Mouse (Mus musculus) hindbrain, embryonic 16.5 days (tissue): ENCODE results near the gene Mdga1. TPM values are rescaled to one million over a fixed set of nuclear protein-coding genes. Genes with fewer than 3 reads are reported as not detected.
A peak's percentile ranks its signal among the peaks of the same experiment; 100 is the strongest.

ENCODE experiments used
- ATAC-seq: fragments of 200-750 bp; cut with Nextera tagmentation; 2 replicates; pipeline ENCODE4 v1.8.0; 2017; ENCODE audit warnings: moderate TSS enrichment, moderate library complexity
- H3K27ac ChIP-seq: fragments of 300-500 bp; sonication (generic); 2 replicates; pipeline ENCODE4 v1.5.1; 2014; ENCODE audit warnings: low read depth, mild to moderate bottlenecking, control low read depth, low read length, moderate library complexity
- H3K27me3 ChIP-seq: fragments of 300-500 bp; sonication (generic); replicated peaks from 2 replicates; pipeline ENCODE4 v1.6.1; 2014; ENCODE audit warnings: low read length; ENCODE audit not compliant: control insufficient read depth, insufficient read depth
- H3K36me3 ChIP-seq: fragments of 300-500 bp; sonication (generic); 2 replicates; pipeline ENCODE4 v1.6.1; 2014; ENCODE audit warnings: mild to moderate bottlenecking, low read length, moderate library complexity, mixed read lengths; ENCODE audit not compliant: control insufficient read depth, insufficient read depth
- H3K4me1 ChIP-seq: fragments of 300-500 bp; sonication (generic); 2 replicates; pipeline ENCODE4 v1.6.1; 2014; ENCODE audit warnings: low read depth, low read length; ENCODE audit not compliant: control insufficient read depth, insufficient read depth
- H3K4me2 ChIP-seq: fragments of 300-500 bp; sonication (generic); 2 replicates; pipeline ENCODE4 v1.6.1; 2014; ENCODE audit warnings: mild to moderate bottlenecking, low read length, control low read depth, moderate library complexity
- H3K4me3 ChIP-seq: fragments of 300-500 bp; sonication (generic); 2 replicates; pipeline ENCODE4 v1.5.1; 2014; ENCODE audit warnings: mild to moderate bottlenecking, low read length, control low read depth, moderate library complexity
- H3K9ac ChIP-seq: fragments of 300-500 bp; sonication (generic); 2 replicates; pipeline ENCODE4 v1.6.1; 2014; ENCODE audit warnings: low read depth, mild to moderate bottlenecking, control low read depth, low read length, moderate library complexity
- H3K9me3 ChIP-seq: fragments of 300-500 bp; sonication (generic); 2 replicates; pipeline ENCODE4 v1.6.1; 2014; ENCODE audit warnings: mild to moderate bottlenecking, low read length, moderate library complexity; ENCODE audit not compliant: control insufficient read depth
- WGBS: fragments of 180-500 bp; shearing (Covaris S2); extraction: QIAGEN DNeasy Blood & Tissue Kit; methylation state at CpG from one replicate; pipeline ENCODE4 v1.1.7; 2014; 5-methylcytosine and 5-hydroxymethylcytosine counted together
- polyA plus RNA-seq: library from polyadenylated mRNA; unstranded; fragments of >200 nt; fragmentation: Nextera tagmentation; extraction: Ambion mirVana; gene quantifications from 2 replicates; pipeline ENCODE4 v1.2.1, GENCODE M21; 2015

Mdga1 gene
- 13.9 and 14.0 TPM in 2 replicates for polyA plus RNA-seq

DNA sequence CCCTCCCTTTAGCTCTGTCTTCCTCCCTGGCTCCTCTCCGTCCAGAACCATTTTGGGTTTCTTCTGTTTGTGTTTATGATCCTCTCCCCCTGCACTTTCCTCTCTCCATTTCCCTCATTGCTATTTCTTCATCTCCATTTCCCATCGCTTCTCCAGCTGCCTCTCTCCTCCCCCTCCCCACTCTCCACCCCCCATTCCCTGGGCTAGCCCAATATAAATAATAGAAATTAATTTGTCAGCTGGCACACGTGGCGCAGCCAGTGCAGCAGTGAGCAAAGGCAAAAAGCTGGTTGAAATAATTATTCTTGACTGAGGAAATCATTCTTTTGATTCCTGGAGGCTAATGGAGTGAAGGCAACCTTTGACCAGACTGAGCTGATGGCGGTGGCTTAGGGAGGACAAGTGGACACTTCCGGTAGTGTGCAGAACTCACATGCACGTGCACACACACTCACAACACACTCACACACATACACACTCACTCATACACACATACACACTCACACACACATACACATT, at the start of gene Mdga1:
Mdga1 (minus strand) TSS at position 51 of the 519 bp plus-strand sequence.
- Histone ChIP-seq H3K9me3 (no peaks in the 10 kb centered on the region), H3K4me2 (no peak within 1 kb of the TSS), H3K4me3 (no peak within 1 kb of the TSS), H3K27me3 (no peaks in the 10 kb centered on the region), H3K4me1 (peaks cover 11% of the 10 kb centered on the region), H3K27ac (no peak within 1 kb of the TSS), H3K9ac (no peak within 1 kb of the TSS), H3K36me3 (no peaks in the 10 kb centered on the region)
- 51% methylated on average over 7 of the region's 7 CpGs for WGBS
- no peak for ATAC-seq

GRCm38 (mm10) chr17:30018927-30019610, 49.2 kb upstream of the Mdga1 start:
- ATAC-seq: no peak
- WGBS: 83% methylated on average over 12 of the region's 12 CpGs
- no peaks in the 10 kb centered on the region for H3K36me3 ChIP-seq

GRCm38 (mm10) chr17:30014660-30015059, 44.8 kb upstream of the Mdga1 start:
- 89% methylated on average over 4 of the region's 4 CpGs for WGBS

More at GRCm38 (mm10) chr17:30018927-30019610, 49.2 kb upstream of the Mdga1 start:
- H3K4me3 ChIP-seq: no peak overlapping the region
- H3K9me3 ChIP-seq: no peaks in the 10 kb centered on the region
- H3K4me1 ChIP-seq: peaks cover 3% of the 10 kb centered on the region
- H3K4me2 ChIP-seq: no peak overlapping the region
- H3K27me3 ChIP-seq: no peaks in the 10 kb centered on the region
- H3K27ac ChIP-seq: no peak overlapping the region
- H3K9ac ChIP-seq: no peak overlapping the region

DNA sequence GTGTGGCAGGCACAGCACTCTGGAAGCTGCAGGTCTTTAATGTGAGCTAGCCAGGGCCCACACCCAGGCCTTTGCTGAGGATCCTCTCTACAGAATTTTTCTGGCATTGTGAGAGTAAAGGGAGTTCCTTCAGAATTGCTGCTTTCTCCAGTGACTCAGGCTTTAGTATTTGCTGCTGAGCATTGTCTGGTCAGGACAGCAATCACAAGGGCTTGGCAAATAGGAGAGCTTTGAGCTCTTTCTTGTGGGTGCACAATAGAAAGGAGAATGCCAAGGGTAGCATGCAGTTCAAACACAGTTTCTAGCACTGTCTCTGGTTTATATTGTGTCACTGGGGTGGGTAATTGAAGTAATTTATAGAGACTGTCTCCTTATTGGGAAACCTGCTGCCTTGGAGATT, 38.5 kb upstream of the Mdga1 start:
- no peak for ATAC-seq
- Histone ChIP-seq H3K4me3 (no peak overlapping the region), H3K4me2 (peak overlapping the region; percentile 18; the same call in 1 of the 2 replicates), H3K27me3 (no peaks in the 10 kb centered on the region), H3K4me1 (peaks cover 32% of the 10 kb centered on the region), H3K27ac (no peak overlapping the region), H3K36me3 (no peaks in the 10 kb centered on the region), H3K9ac (peak overlapping the region; percentile 31; the same call in 1 of the 2 replicates), H3K9me3 (no peaks in the 10 kb centered on the region)

More at GRCm38 (mm10) chr17:30014660-30015059, 44.8 kb upstream of the Mdga1 start:
- no peak for ATAC-seq
- H3K4me1 ChIP-seq: no peaks in the 10 kb centered on the region
- H3K4me2 ChIP-seq: no peak overlapping the region
- H3K27me3 ChIP-seq: no peaks in the 10 kb centered on the region
- no peak overlapping the region for H3K9ac ChIP-seq
- no peaks in the 10 kb centered on the region for H3K36me3 ChIP-seq
- H3K4me3 ChIP-seq: no peak overlapping the region
- H3K27ac ChIP-seq: no peak overlapping the region
- no peaks in the 10 kb centered on the region for H3K9me3 ChIP-seq

- Histone ChIP-seq H3K4me3 (no peak overlapping the region), H3K4me1 (peaks cover 33% of the 10 kb centered on the region), H3K36me3 (no peaks in the 10 kb centered on the region), H3K27ac (no peak overlapping the region), H3K9ac (no peak overlapping the region), H3K4me2 (peak overlapping the region; percentile 18), H3K27me3 (no peaks in the 10 kb centered on the region), H3K9me3 (no peaks in the 10 kb centered on the region)
- no peak for ATAC-seq
- 85% methylated on average over 6 of the region's 6 CpGs for WGBS
These were observed 38.0 kb upstream of the Mdga1 start for GRCm38 (mm10) chr17:30007883-30008282.

- WGBS: 83% methylated on average over 2 of the region's 2 CpGs
- Histone ChIP-seq H3K4me3 (no peak overlapping the region), H3K4me1 (peaks cover 33% of the 10 kb centered on the region)
These were observed 37.0 kb upstream of the Mdga1 start for GRCm38 (mm10) chr17:30006877-30007276.

GRCm38 (mm10) chr17:30005451-30005941, 35.6 kb upstream of the Mdga1 start:
- WGBS: under 1% methylated on average over 13 of the region's 19 CpGs
- Histone ChIP-seq H3K36me3 (no peaks in the 10 kb centered on the region), H3K27me3 (no peaks in the 10 kb centered on the region), H3K27ac (peak overlapping the region; percentile 99), H3K4me1 (peaks cover 33% of the 10 kb centered on the region), H3K4me2 (peak overlapping the region; percentile 76), H3K4me3 (peak overlapping the region; percentile 63), H3K9ac (peak overlapping the region; percentile 88), H3K9me3 (no peaks in the 10 kb centered on the region)
- peak; percentile 10 for ATAC-seq

More at GRCm38 (mm10) chr17:30006877-30007276, 37.0 kb upstream of the Mdga1 start:
- no peak overlapping the region for H3K27ac ChIP-seq
- H3K27me3 ChIP-seq: no peaks in the 10 kb centered on the region
- H3K36me3 ChIP-seq: no peaks in the 10 kb centered on the region
- H3K9ac ChIP-seq: no peak overlapping the region
- no peak for ATAC-seq
- H3K9me3 ChIP-seq: no peaks in the 10 kb centered on the region
- peak overlapping the region; percentile 34 for H3K4me2 ChIP-seq

DNA sequence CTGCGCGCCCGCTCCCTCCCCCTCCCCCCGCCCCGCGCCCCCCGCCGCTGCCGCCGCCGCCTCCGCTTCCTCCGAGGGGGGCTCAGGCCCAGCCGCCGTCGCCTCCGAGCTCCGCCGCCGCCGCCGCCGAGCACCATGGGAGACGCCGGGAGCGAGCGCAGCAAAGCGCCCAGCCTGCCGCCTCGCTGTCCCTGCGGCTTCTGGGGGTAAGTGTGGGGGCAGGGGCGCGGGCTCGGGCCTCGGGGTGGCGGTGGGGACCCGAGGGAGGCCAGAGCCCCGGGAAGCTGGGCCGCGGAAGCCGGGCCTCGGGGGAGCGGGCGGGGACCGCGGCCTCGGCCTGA, 35.2 kb upstream of the Mdga1 start:
- Histone ChIP-seq H3K9ac (peak overlapping the region; percentile 88), H3K27me3 (no peaks in the 10 kb centered on the region), H3K36me3 (no peaks in the 10 kb centered on the region), H3K27ac (peak overlapping the region; percentile 99), H3K4me3 (peak overlapping the region; percentile 63), H3K9me3 (no peaks in the 10 kb centered on the region), H3K4me1 (peaks cover 33% of the 10 kb centered on the region), H3K4me2 (peak overlapping the region; percentile 76)
- ATAC-seq: peak; percentile 49; the same call in 1 of the 2 replicates
- under 1% methylated on average over 25 of the region's 47 CpGs for WGBS
